Mouse (Mus musculus) forebrain, embryonic 13.5 days (tissue): ENCODE data around the gene Car6. TPM values are rescaled to one million over a fixed set of nuclear protein-coding genes. Genes with fewer than 3 reads are reported as not detected.

Experiments used
- ATAC-seq: fragments of 200-750 bp; cut with Nextera tagmentation; 2 replicates; pipeline ENCODE4 v1.8.0; 2017
- H3K27ac ChIP-seq: fragments of 300-500 bp; sonication (generic); 2 replicates; pipeline ENCODE4 v1.5.1; 2015; ENCODE audit warnings: inconsistent platforms, mild to moderate bottlenecking, moderate library complexity
- H3K27me3 ChIP-seq: fragments of 300-500 bp; sonication (generic); 2 replicates; pipeline ENCODE4 v1.6.1; 2015; ENCODE audit warnings: mild to moderate bottlenecking, inconsistent platforms
- H3K36me3 ChIP-seq: fragments of 300-500 bp; sonication (generic); 2 replicates; pipeline ENCODE4 v1.6.1; 2015; ENCODE audit warnings: mild to moderate bottlenecking, inconsistent platforms; ENCODE audit not compliant: poor library complexity, severe bottlenecking
- H3K4me1 ChIP-seq: fragments of 300-500 bp; sonication (generic); 2 replicates; pipeline ENCODE4 v1.6.1; 2015; ENCODE audit warnings: inconsistent platforms
- H3K4me2 ChIP-seq: fragments of 300-500 bp; sonication (generic); 2 replicates; pipeline ENCODE4 v1.6.1; 2015; ENCODE audit warnings: inconsistent platforms, mild to moderate bottlenecking, moderate library complexity
- H3K4me3 ChIP-seq: fragments of 300-500 bp; sonication (generic); 2 replicates; pipeline ENCODE4 v1.5.1; 2015; ENCODE audit warnings: mild to moderate bottlenecking, inconsistent platforms
- H3K9ac ChIP-seq: fragments of 300-500 bp; sonication (generic); 2 replicates; pipeline ENCODE4 v1.6.1; 2015; ENCODE audit warnings: mild to moderate bottlenecking, inconsistent platforms
- H3K9me3 ChIP-seq: fragments of 300-500 bp; sonication (generic); replicated peaks from 2 replicates; pipeline ENCODE4 v1.6.1; 2016; ENCODE audit warnings: inconsistent platforms
- WGBS: fragments of 180-500 bp; shearing (Covaris S2); methylation state at CpG from one replicate; pipeline ENCODE4 v1.1.7; 2015; 5-methylcytosine and 5-hydroxymethylcytosine counted together
- polyA plus RNA-seq: library from polyadenylated mRNA; unstranded; fragments of >200 nt; fragmentation: Nextera tagmentation; extraction: Ambion mirVana; gene quantifications from 2 replicates; pipeline ENCODE4 v1.2.1, GENCODE M21; 2015

Car6 gene
- polyA plus RNA-seq, 1 experiment from 2014 or later, result not detected

DNA sequence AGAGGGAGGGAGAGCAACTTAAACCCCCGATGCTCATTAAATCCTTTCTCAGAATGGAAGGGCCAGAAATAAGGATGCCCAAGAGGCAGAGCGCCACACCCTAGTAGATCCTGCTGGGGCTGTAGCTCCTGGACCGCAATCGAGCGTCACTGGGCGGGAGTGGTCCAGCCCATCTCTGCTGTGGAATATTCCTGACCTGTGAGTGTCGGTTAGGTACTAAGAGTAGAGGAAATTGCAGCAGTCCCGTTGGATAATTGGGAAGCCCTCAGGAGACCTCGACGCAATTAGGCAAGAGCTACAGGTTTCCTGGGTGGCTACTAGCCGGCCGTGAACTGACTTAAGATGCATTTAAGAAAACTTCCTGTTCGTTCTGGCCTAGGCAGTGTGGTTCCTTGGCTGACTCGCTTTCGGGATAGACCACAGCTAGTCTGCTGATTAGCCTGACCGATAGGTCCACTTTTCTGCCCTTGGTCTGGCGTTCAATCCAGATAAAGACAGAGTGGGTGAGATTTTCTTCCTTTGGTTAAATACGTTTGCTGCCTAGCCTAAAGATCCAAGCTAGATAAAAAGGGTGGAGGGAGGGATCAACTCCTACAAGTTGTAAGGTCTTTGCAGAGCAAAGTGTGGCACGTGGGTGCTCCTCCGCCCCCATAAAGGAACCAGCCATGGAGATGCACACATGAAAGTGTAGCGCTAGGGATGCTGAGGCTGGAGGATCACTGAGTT lies 36.7 kb upstream of the Car6 start:
- ATAC-seq, result no peak
- Histone ChIP-seq H3K4me2 (peak overlapping the region; percentile 74), H3K9ac (peak overlapping the region; percentile 87), H3K9me3 (no peaks in the 10 kb centered on the region), H3K4me1 (peaks cover 57% of the 10 kb centered on the region), H3K27ac (peak overlapping the region; percentile 98), H3K4me3 (peak overlapping the region; percentile 83), H3K27me3 (no peaks in the 10 kb centered on the region), H3K36me3 (peaks cover 24% of the 10 kb centered on the region)
- whole genome bisulfite sequencing, result under 1% methylated on average over 21 of the region's 21 CpGs

GRCm38 (mm10) chr4:150236521-150237481 lies 35.7 kb upstream of the Car6 start, which contains the start of gene Eno1:
TSS of gene Eno1 (plus strand) at chr4:150236721.
- under 1% methylated on average over 58 of the region's 78 CpGs for WGBS
- Histone ChIP-seq H3K4me1 (peaks cover 51% of the 10 kb centered on the region), H3K9ac (peak within 1 kb of the TSS; percentile 87), H3K4me2 (peak within 1 kb of the TSS; percentile 74), H3K27ac (peak within 1 kb of the TSS; percentile 98), H3K27me3 (no peaks in the 10 kb centered on the region), H3K9me3 (no peaks in the 10 kb centered on the region), H3K4me3 (peak within 1 kb of the TSS; percentile 83), H3K36me3 (peaks cover 14% of the 10 kb centered on the region)
- peak; percentile 97 for ATAC-seq

- H3K4me1 ChIP-seq, result peaks cover 47% of the 10 kb centered on the region
- peak overlapping the region; percentile 74 for H3K4me2 ChIP-seq
- peak overlapping the region; percentile 98 for H3K27ac ChIP-seq
- no peaks in the 10 kb centered on the region for H3K9me3 ChIP-seq
- WGBS, result 78% methylated on average over 8 of the region's 8 CpGs
- H3K4me3 ChIP-seq, result peak overlapping the region; percentile 83
- H3K36me3 ChIP-seq, result peaks cover 7% of the 10 kb centered on the region
- no peak for ATAC-seq
- H3K27me3 ChIP-seq, result no peaks in the 10 kb centered on the region
- H3K9ac ChIP-seq, result peak overlapping the region; percentile 87
Observed at GRCm38 (mm10) chr4:150236031-150236430, 34.9 kb upstream of the Car6 start.

- H3K27ac ChIP-seq, result no peak overlapping the region; the same call in 1 of the 2 replicates
- H3K9me3 ChIP-seq, result no peaks in the 10 kb centered on the region
Observed at GRCm38 (mm10) chr4:150235585-150235984, 34.5 kb upstream of the Car6 start.

GRCm38 (mm10) chr4:150234599-150235327 lies 33.6 kb upstream of the Car6 start:
- no peaks in the 10 kb centered on the region for H3K27me3 ChIP-seq
- H3K4me3 ChIP-seq, result no peak overlapping the region
- H3K9me3 ChIP-seq, result no peaks in the 10 kb centered on the region
- no peak overlapping the region for H3K4me2 ChIP-seq
- ATAC-seq, result no peak
- H3K27ac ChIP-seq, result peak overlapping the region; percentile 49; the same call in 1 of the 2 replicates
- 0 out of 2 replicates have a peak overlapping the region, but pooled peaks have one; percentile 3 for H3K9ac ChIP-seq
- peaks cover 49% of the 10 kb centered on the region for H3K4me1 ChIP-seq
- no peaks in the 10 kb centered on the region for H3K36me3 ChIP-seq
- WGBS, result 26% methylated on average over 8 of the region's 8 CpGs

More at GRCm38 (mm10) chr4:150235585-150235984, 34.5 kb upstream of the Car6 start:
- Histone ChIP-seq H3K36me3 (peaks cover 3% of the 10 kb centered on the region), H3K4me1 (peaks cover 49% of the 10 kb centered on the region), H3K4me2 (no peak overlapping the region), H3K27me3 (no peaks in the 10 kb centered on the region), H3K9ac (no peak overlapping the region), H3K4me3 (no peak overlapping the region)
- no peak for ATAC-seq
- 62% methylated on average over 4 of the region's 4 CpGs for WGBS

- Histone ChIP-seq H3K27ac (no peak overlapping the region), H3K4me2 (no peak overlapping the region), H3K36me3 (no peaks in the 10 kb centered on the region), H3K4me1 (peaks cover 49% of the 10 kb centered on the region), H3K9me3 (no peaks in the 10 kb centered on the region), H3K9ac (no peak overlapping the region), H3K27me3 (no peaks in the 10 kb centered on the region), H3K4me3 (no peak overlapping the region)
- WGBS, result 60% methylated on average over 8 of the region's 8 CpGs
- no peak for ATAC-seq
Observed at GRCm38 (mm10) chr4:150231871-150232270, 30.7 kb upstream of the Car6 start.

GRCm38 (mm10) chr4:150230460-150231407 lies 29.6 kb upstream of the Car6 start:
- H3K4me3 ChIP-seq, result no peak overlapping the region
- 0 out of 2 replicates have a peak overlapping the region, but pooled peaks have one; percentile 8 for H3K9ac ChIP-seq
- no peaks in the 10 kb centered on the region for H3K9me3 ChIP-seq
- WGBS, result 10% methylated on average over 21 of the region's 21 CpGs
- no peak overlapping the region for H3K27ac ChIP-seq
- H3K4me2 ChIP-seq, result no peak overlapping the region
- ATAC-seq, result no peak
- no peaks in the 10 kb centered on the region for H3K36me3 ChIP-seq
- H3K27me3 ChIP-seq, result no peaks in the 10 kb centered on the region
- peaks cover 54% of the 10 kb centered on the region for H3K4me1 ChIP-seq

DNA sequence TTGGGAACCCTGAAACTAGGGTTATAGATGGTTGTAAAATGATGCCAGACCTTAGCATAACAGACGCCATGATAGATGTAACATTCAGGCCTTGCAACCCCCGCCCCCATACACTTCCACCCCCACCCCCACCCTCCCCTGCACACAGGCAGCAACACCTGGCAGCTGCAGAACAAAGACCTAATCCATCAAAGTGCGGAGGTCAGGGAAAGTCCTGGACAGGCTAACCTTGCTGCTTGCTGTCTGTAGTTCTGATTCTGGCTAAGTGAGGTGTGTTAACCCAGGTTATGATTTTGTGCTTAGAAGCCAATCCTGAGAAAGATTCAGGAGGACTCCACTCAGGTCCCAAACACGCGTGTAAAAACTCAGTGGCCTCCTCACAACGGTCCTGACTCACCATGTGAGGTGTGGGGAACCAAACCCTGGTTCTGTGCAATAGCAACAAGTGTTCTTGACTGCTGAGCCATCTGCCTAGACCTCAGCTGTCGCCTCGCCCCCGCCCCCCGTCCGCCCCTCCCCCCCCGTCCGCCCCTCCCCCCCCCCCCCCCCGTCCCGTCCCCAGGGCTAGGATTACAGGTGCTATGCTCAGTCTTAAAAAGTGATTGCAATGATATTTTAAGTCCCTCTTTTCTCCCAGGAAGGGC lies 28.7 kb upstream of the Car6 start:
- no peak for ATAC-seq

GRCm38 (mm10) chr4:150228581-150229348 lies 27.6 kb upstream of the Car6 start:
- ATAC-seq, result no peak
- no peaks in the 10 kb centered on the region for H3K27me3 ChIP-seq
- H3K4me2 ChIP-seq, result no peak overlapping the region
- WGBS, result 49% methylated on average over 7 of the region's 7 CpGs
- H3K9ac ChIP-seq, result no peak overlapping the region
- H3K4me1 ChIP-seq, result peaks cover 42% of the 10 kb centered on the region
- no peak overlapping the region for H3K4me3 ChIP-seq
- no peaks in the 10 kb centered on the region for H3K9me3 ChIP-seq
- H3K27ac ChIP-seq, result no peak overlapping the region
- H3K36me3 ChIP-seq, result no peaks in the 10 kb centered on the region

More for the DNA sequence above, 28.7 kb upstream of the Car6 start:
- 32% methylated on average over 10 of the region's 15 CpGs for WGBS
- Histone ChIP-seq H3K27me3 (no peaks in the 10 kb centered on the region), H3K4me3 (no peak overlapping the region), H3K36me3 (no peaks in the 10 kb centered on the region), H3K9ac (no peak overlapping the region), H3K4me1 (peaks cover 49% of the 10 kb centered on the region), H3K9me3 (no peaks in the 10 kb centered on the region), H3K27ac (no peak overlapping the region), H3K4me2 (no peak overlapping the region)
